Mouse (Mus musculus) CH12.LX (cell line): ENCODE measurements around the gene Sys1. TPM values are rescaled to one million over a fixed set of nuclear protein-coding genes. Genes with fewer than 3 reads are reported as not detected.

ENCODE experiments used
- DNase-seq: peaks from one replicate; pipeline ENCODE4 v3.0.0-alpha.2; 2013; ENCODE audit errors: extremely low read depth
- H3K27ac ChIP-seq: 2 replicates; pipeline ENCODE4 v1.5.1; 2012; ENCODE audit warnings: low read depth, mild to moderate bottlenecking, control low read depth, moderate library complexity; ENCODE audit not compliant: insufficient read depth
- H3K27me3 ChIP-seq: replicated peaks from 2 replicates; pipeline ENCODE3; 2012; ENCODE audit warnings: inconsistent platforms
- H3K36me3 ChIP-seq, 2 experiments: replicated peaks in 1 of 2; 2 replicates each; pipeline versions ENCODE3 to v1.6.1; 2012; ENCODE audit warnings: inconsistent platforms in 1 of 2, low read length in 1 of 2, mild to moderate bottlenecking in 1 of 2, mixed read lengths in 1 of 2, moderate library complexity in 1 of 2; ENCODE audit not compliant: control insufficient read depth in 1 of 2, insufficient read depth in 1 of 2
- H3K4me1 ChIP-seq, 2 experiments: 2 replicates each; pipeline ENCODE4 v1.6.1; 2012; ENCODE audit warnings: inconsistent platforms in 1 of 2, moderate library complexity in 1 of 2; ENCODE audit not compliant: insufficient read depth in 2 of 2, control insufficient read depth in 1 of 2
- H3K4me2 ChIP-seq: 2 replicates; pipeline ENCODE4 v1.6.1; 2012; ENCODE audit warnings: low read depth, mild to moderate bottlenecking, control low read depth; ENCODE audit not compliant: poor library complexity, insufficient read depth, severe bottlenecking
- H3K4me3 ChIP-seq, 3 experiments: fragments of 150-350 bp in 1 of 3; sonication (generic) in 1 of 3; replicated peaks in 1 of 3; 2 replicates each; pipeline versions ENCODE3 to v1.5.1; 2011 to 2012; ENCODE audit warnings: low read depth in 2 of 3, low read length in 2 of 3, mild to moderate bottlenecking in 2 of 3, moderate library complexity in 2 of 3, control low read depth in 1 of 3, improper control_type of control experiment in 1 of 3, inconsistent platforms in 1 of 3, mixed read lengths in 1 of 3; ENCODE audit not compliant: poor library complexity in 1 of 3
- H3K79me2 ChIP-seq: replicated peaks from 2 replicates; pipeline ENCODE4 v1.6.1; 2012; ENCODE audit warnings: mild to moderate bottlenecking, moderate library complexity; ENCODE audit not compliant: control insufficient read depth, poor library complexity, insufficient read depth, severe bottlenecking; ENCODE audit errors: extremely low read depth
- H3K9ac ChIP-seq: 2 replicates; pipeline ENCODE4 v1.6.1; 2012; ENCODE audit warnings: low read depth, mild to moderate bottlenecking, control low read depth, moderate library complexity; ENCODE audit not compliant: insufficient read depth
- H3K9me3 ChIP-seq: replicated peaks from 2 replicates; pipeline ENCODE3; 2012; ENCODE audit warnings: low read length, inconsistent platforms, mixed read lengths
- CHD2 ChIP-seq: IDR thresholded peaks from 2 replicates; pipeline ENCODE4 v1.6.1; 2011; ENCODE audit warnings: low read length, improper control_type of control experiment
- E2F4 ChIP-seq: IDR thresholded peaks from 2 replicates; pipeline ENCODE4 v1.6.1; 2011; ENCODE audit warnings: low read depth, low read length, improper control_type of control experiment; ENCODE audit not compliant: insufficient replicate concordance
- ELF1 ChIP-seq: IDR thresholded peaks from 2 replicates; pipeline ENCODE4 v1.6.1; 2014; ENCODE audit warnings: low read depth, mild to moderate bottlenecking, inconsistent platforms, low read length, improper control_type of control experiment
- EP300 ChIP-seq: IDR thresholded peaks from 2 replicates; pipeline ENCODE4 v1.6.1; 2011; ENCODE audit warnings: low read length, improper control_type of control experiment
- ETS1 ChIP-seq: conservative IDR thresholded peaks from 2 replicates; pipeline ENCODE4 v1.6.1; 2012; ENCODE audit warnings: low read depth, mild to moderate bottlenecking, inconsistent platforms, low read length, improper control_type of control experiment, moderate library complexity
- HCFC1 ChIP-seq: IDR thresholded peaks from 2 replicates; pipeline ENCODE4 v1.6.1; 2012; ENCODE audit warnings: low read depth, mild to moderate bottlenecking, inconsistent platforms, low read length, improper control_type of control experiment
- KAT2A ChIP-seq: IDR thresholded peaks from 2 replicates; pipeline ENCODE4 v1.6.1; 2012; ENCODE audit warnings: low read length, improper control_type of control experiment, inconsistent platforms; ENCODE audit not compliant: insufficient replicate concordance
- MAZ ChIP-seq: IDR thresholded peaks from 2 replicates; pipeline ENCODE4 v1.6.1; 2012; ENCODE audit warnings: low read depth, mild to moderate bottlenecking, inconsistent platforms, low read length, improper control_type of control experiment, moderate library complexity
- MEF2A ChIP-seq: IDR thresholded peaks from 2 replicates; pipeline ENCODE4 v1.6.1; 2014; ENCODE audit warnings: low read depth, mild to moderate bottlenecking, inconsistent platforms, low read length, improper control_type of control experiment, borderline replicate concordance
- MYC ChIP-seq: IDR thresholded peaks from 2 replicates; pipeline ENCODE4 v1.6.1; 2011; ENCODE audit warnings: low read depth, mild to moderate bottlenecking, improper control_type of control experiment, low read length
- NELFE ChIP-seq: IDR thresholded peaks from 2 replicates; pipeline ENCODE4 v1.6.1; 2011; ENCODE audit warnings: low read depth, low read length, improper control_type of control experiment
- PAX5 ChIP-seq: IDR thresholded peaks from 2 replicates; pipeline ENCODE4 v1.6.1; 2012; ENCODE audit warnings: low read length, inconsistent platforms, mixed read lengths
- POLR2A ChIP-seq: IDR thresholded peaks from 2 replicates; pipeline ENCODE4 v1.6.1; 2011; ENCODE audit warnings: low read depth, mild to moderate bottlenecking, improper control_type of control experiment, low read length
- RCOR1 ChIP-seq: conservative IDR thresholded peaks from 2 replicates; pipeline ENCODE4 v1.6.1; 2012; ENCODE audit warnings: low read depth, mild to moderate bottlenecking, inconsistent platforms, low read length, improper control_type of control experiment
- SMC3 ChIP-seq: IDR thresholded peaks from 2 replicates; pipeline ENCODE4 v1.6.1; 2011; ENCODE audit warnings: low read depth, low read length, improper control_type of control experiment
- TBP ChIP-seq: conservative IDR thresholded peaks from 2 replicates; pipeline ENCODE4 v1.6.1; 2011; ENCODE audit warnings: low read depth, low read length, improper control_type of control experiment
- TCF12 ChIP-seq: IDR thresholded peaks from 2 replicates; pipeline ENCODE4 v1.6.1; 2014; ENCODE audit warnings: low read depth, mild to moderate bottlenecking, inconsistent platforms, low read length, improper control_type of control experiment
- USF1 ChIP-seq: IDR thresholded peaks from 2 replicates; pipeline ENCODE4 v1.6.1; 2014; ENCODE audit warnings: low read depth, mild to moderate bottlenecking, inconsistent platforms, low read length, improper control_type of control experiment
- ZKSCAN1 ChIP-seq: IDR thresholded peaks from 2 replicates; pipeline ENCODE4 v1.6.1; 2012; ENCODE audit warnings: low read depth, inconsistent platforms, low read length, improper control_type of control experiment, borderline replicate concordance
- ZMIZ1 ChIP-seq: IDR thresholded peaks from 2 replicates; pipeline ENCODE4 v1.6.1; 2012; ENCODE audit warnings: low read depth, mild to moderate bottlenecking, inconsistent platforms, low read length, improper control_type of control experiment
- dilution Hi-C: fragments of 300-500 bp; cut with MboI; formaldehyde crosslinking; loops from 2 replicates; pipeline ENCODE4 v1.14.3; 2020; ENCODE audit warnings: low sequenced_read_pairs; ENCODE audit not compliant: extremely low pct_unique_long_range_greater_than_20kb, extremely low pct_ligation_motif_present
- in situ Hi-C: fragments of 300-500 bp; cut with MboI; formaldehyde crosslinking; loops from 3 replicates; pipeline ENCODE4 v1.14.3; 2019; ENCODE audit warnings: low sequenced_read_pairs, low pct_ligation_motif_present, low pct_unique_long_range_greater_than_20kb, mixed read lengths
- polyA plus RNA-seq: library from polyadenylated mRNA; unstranded; fragments of >175 nt; gene quantifications from 2 replicates; pipeline ENCODE4 v1.2.1, GENCODE M21; 2012; ENCODE audit warnings: low read depth; ENCODE audit not compliant: insufficient read length
- total RNA-seq, 2 experiments: library from RNA; depleted of rRNA; stranded (reverse); fragments of 300-350 nt in 1 of 2; fragments of >200 nt in 1 of 2; gene quantifications; 2 replicates each; pipeline ENCODE4 v1.2.3; 2012 to 2014

Gene Sys1
- total and polyA plus RNA-seq, 3 experiments, result 46.6 to 59.7 (median 57.4) TPM

DNA sequence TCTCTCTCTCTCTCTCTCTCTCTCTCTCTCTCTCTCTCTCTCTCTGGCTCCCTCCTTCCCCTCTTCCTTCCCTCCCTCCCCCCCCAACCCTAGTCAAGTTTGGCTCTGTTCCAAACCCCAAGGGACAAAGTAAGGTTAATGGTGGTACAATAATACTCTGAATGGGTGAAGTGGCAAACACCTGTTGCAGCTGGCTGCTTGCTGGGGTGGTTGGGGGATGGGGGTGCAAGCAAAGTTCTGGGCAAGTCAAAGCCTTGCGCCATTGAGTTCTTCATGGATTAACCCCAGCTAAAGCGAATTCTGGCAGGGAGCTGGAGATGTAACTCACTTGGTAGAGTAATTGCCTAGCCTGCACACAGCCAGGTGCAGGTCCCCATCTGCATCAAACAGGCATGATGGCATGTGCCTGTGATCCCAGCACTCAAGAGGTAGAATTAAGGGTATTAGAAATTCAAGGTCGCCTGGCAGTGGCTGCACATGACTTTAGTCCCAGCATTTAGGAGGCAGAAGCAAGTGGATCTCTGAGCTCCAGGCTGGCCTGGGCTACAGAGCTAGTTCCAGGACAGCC is 38.4 kb upstream of the Sys1 start:
- H3K79me2 ChIP-seq, result no peaks in the 10 kb centered on the region
- no peak overlapping the region for H3K4me3 ChIP-seq
- no peaks in the 10 kb centered on the region for H3K36me3 ChIP-seq
- H3K9me3 ChIP-seq, result peaks cover 15% of the 10 kb centered on the region
- H3K9ac ChIP-seq, result no peak overlapping the region
- dilution Hi-C loops (no loop called here), in situ Hi-C loops (loop anchor here (25.0 kb wide), 1 partner anchor 319 kb away; the partner anchor contains the start of genes Dnttip1 and Wfdc3)
- H3K27ac ChIP-seq, result no peak overlapping the region
- DNase-seq, result no peak
- TF ChIP-seq POLR2A, result no peak
- no peak for TF ChIP-seq TBP
- TF ChIP-seq TCF12, result 0 out of 2 replicates have a peak, but pooled peaks have one; percentile 48
- TF ChIP-seq E2F4, result no peak
- TF ChIP-seq CHD2, result 0 out of 2 replicates have a peak, but pooled peaks have one; percentile 31
- TF ChIP-seq ETS1, result no peak
- TF ChIP-seq EP300, result peak; percentile 33; the same call in 1 of the 2 replicates
- H3K4me2 ChIP-seq, result no peak overlapping the region
- H3K27me3 ChIP-seq, result peaks cover 2% of the 10 kb centered on the region
- H3K4me1 ChIP-seq, result peaks cover 19 to 41% of the 10 kb centered on the region in 2 experiments

- no peak for DNase-seq
- H3K79me2 ChIP-seq, result no peaks in the 10 kb centered on the region
- no peak for TF ChIP-seq POLR2A
- TF ChIP-seq MEF2A, result no peak
- H3K4me1 ChIP-seq, result peaks cover 20 to 52% of the 10 kb centered on the region in 2 experiments
- H3K4me3 ChIP-seq, result no peak overlapping the region
- in situ Hi-C loops, result loop anchor here (25.0 kb wide), 1 partner anchor 318 kb away; the partner anchor contains the start of genes Dnttip1 and Wfdc3
- no peak overlapping the region for H3K4me2 ChIP-seq
- H3K36me3 ChIP-seq, result peaks cover 4 to 9% of the 10 kb centered on the region in 2 experiments
- no peak overlapping the region for H3K27ac ChIP-seq
- dilution Hi-C loops, result no loop called here
- H3K9me3 ChIP-seq, result peaks cover 13% of the 10 kb centered on the region
- peaks cover 2% of the 10 kb centered on the region for H3K27me3 ChIP-seq
- no peak overlapping the region for H3K9ac ChIP-seq
Measured at GRCm38 (mm10) chr2:164419489-164419888, 37.3 kb upstream of the Sys1 start.

DNA sequence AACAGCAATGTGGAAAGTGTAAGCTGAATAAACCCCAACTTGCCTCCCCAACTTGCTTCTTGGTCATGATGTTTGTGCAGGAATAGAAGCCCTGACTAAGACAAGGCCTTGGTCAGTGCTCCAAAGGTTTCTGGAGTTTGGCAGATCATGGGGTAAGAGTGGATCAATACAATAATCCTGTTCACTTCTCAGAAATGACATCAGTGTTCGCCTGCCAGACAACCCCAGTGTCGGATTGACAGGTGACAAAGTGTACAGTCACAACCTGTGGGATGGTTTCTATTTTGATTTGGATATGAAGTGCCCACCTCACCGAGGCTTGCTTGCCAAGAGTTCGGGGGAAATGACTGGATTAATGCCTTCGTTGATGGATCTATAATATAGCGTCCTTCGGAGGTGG is 35.5 kb upstream of the Sys1 start:
- Histone ChIP-seq H3K4me3 (no peak overlapping the region), H3K4me1 (peaks cover 20 to 55% of the 10 kb centered on the region in 2 experiments)
- TF ChIP-seq RCOR1 (no peak), TCF12 (no peak), ELF1 (no peak), NELFE (no peak), ZKSCAN1 (no peak), ETS1 (no peak), KAT2A (no peak), MAZ (no peak), MYC (no peak), ZMIZ1 (no peak), EP300 (no peak), USF1 (no peak), PAX5 (no peak), SMC3 (no peak), E2F4 (no peak), HCFC1 (no peak), TBP (no peak), POLR2A (no peak)
- TF ChIP-seq, all 38 proteins: peak for 0
- Histone ChIP-seq H3K79me2 (no peaks in the 10 kb centered on the region), H3K27ac (no peak overlapping the region), H3K9ac (no peak overlapping the region), H3K9me3 (peaks cover 5% of the 10 kb centered on the region), H3K36me3 (peaks cover 15 to 26% of the 10 kb centered on the region in 2 experiments), H3K27me3 (no peaks in the 10 kb centered on the region), H3K4me2 (no peak overlapping the region)
- dilution Hi-C loops, result no loop called here
- DNase-seq, result no peak
- in situ Hi-C loops, result loop anchor here (5.0 to 25.0 kb wide), 2 partner anchors 36 to 316 kb away; partner anchors contain the start of genes Dnttip1, Sys1 and Wfdc3
